Mouse (Mus musculus) B cell, adult 62 days (primary cell): ENCODE results near the gene Cep97. TPM values are rescaled to one million over a fixed set of nuclear protein-coding genes. Genes with fewer than 3 reads are reported as not detected.

ENCODE experiments used
- total RNA-seq: library from RNA; stranded (reverse); gene quantifications from 4 replicates; pipeline ENCODE4 v1.2.4, GENCODE M21; 2023

Cep97 gene
- total RNA-seq, result 12.1 to 16.5 TPM (median 14.0 TPM) in 4 replicates

DNA sequence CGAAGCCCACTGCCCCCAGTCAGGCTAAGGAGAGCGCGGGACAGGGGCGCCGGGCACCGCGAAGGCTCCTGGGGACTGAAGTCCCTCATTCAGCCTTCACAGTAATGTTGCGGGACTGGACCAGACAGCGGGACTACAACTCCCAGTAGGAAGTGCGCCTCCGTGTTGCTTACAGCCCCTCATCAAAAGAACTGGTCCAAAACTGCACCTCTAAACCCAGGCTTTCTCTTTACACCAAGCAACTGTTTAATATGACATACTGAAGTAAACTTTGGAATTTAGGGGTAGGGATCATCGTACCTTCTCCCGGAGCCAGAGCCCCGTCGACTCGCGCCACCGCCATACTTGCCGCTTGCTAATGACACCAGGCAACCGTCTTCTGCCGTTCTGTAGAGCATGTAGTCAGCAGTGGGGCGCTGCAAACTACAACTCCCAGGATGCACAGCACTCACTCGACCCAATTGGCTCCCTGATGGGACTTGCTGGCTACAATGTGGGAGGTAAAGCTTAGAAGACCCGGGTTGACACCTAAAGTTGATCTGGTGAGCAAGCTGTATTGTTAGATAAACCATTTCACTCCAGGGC lies at the start of gene Cep97:
TSS of gene Cep97 (minus strand) at position 403 of the 585 bp plus-strand sequence.

DNA sequence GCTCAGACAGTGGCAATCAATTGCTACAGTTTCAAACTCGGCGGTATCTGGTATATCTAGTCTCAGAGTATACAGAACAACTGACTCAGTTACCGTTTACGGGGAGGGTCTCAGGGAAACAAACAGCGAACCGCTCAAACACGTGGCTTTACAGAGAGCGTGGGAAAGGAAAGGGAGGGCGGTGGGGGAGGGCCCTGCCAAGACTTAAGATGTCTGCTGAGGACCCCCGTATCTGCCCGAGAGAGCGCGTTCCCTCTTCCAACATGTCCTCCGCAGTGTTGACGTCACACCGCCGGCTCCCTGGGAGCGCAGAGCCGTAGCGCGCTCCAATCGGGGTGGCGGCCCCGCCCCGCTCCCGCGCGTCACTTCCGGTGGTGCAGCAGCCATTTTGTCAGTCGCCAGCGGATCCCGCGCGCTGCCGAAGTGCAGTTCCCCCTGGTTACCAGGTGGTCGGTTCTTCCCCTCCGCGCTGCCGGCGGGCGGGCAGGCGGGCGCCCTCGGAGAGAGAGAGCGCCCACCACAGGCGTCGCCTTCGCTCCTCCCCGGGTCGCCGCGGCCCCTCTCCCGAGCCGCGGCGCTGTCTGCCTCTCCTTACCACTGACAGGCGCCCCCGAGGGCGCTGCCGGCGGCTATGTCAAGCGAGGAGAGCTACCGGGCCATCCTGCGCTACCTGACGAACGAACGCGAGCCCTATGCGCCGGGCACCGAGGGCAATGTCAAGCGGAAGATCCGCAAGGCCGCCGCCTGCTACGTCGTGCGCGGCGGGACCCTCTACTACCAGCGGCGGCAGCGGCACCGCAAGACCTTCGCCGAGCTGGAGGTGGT lies 39.0 kb upstream of the Cep97 start, which contains the start of gene Zbtb11:
TSS of gene Zbtb11 (plus strand) at position 453 of the 825 bp plus-strand sequence.

DNA sequence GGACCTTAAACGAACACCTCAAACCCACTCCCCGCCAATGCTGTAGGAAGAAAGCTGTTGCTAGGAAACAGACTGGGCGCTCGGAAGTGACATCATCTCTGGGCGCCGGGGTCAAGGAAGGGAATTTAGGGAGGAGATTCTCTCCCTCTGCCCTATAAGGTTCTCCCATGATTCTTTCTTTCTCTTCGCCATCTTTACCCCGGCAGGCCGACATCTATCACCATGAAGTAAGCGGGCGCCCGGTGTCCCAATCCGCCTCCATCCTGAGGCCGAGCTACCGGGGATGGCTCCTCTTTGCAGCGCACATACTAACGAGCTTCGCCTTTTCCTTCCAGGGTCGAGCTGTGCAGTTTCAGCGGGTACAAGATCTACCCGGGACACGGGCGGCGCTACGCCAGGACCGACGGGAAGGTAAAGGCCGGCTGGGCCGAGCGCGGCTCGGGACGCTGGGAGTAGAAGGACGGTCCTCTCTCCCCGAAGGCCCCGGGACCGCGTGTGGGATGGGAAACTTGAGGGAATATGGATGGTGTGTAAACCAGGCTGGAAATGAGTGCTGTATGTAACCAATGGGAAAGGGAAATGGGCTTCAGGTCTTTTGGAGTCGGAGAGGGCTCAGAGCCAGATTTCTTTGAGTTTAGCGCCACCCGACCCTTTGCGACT lies 31.7 kb upstream of the Cep97 start, which contains the start of gene Rpl24:
TSS of gene Rpl24 (plus strand) at position 64 of the 660 bp plus-strand sequence.

DNA sequence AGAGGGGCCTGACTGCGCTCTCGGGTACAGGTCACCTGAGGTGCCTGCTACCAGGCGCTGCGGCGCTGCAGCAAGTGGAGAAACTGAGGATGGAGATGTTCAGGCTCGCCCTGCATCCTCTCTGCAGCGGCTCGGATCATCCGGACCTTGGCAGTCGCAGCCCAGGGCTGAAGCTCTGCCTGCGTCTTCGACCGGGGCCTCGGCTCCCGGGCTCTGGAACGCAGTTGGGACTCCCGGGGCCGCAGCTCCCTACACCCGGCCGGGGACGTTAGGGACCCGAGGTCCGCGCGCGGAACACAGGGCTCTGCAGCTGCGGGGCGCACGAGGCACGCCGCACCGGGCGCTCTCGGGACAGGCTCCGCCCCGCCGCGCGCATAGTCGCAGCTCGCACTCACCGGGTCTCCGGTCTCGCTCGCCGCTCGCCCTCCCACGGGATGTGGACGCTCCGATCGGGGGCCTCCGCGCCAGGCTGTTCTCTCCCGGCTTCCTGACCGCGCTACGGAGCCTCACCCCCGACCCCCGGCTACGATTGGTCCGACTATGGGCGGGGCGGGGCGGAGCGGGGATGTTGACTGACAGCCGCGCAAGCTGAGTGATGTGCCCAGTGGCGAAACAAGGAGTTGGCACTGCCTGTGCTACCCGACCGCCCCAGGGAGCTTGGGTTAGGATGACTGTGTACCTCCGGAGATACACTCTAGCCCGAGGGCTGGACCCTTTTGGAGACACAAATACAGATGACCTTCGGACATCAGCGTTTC lies 39.6 kb downstream of the Cep97 start, which contains the start of gene Nxpe3:
TSS of gene Nxpe3 (minus strand) at position 393 of the 758 bp plus-strand sequence.

Other genes with a start within 250 kb of the Cep97 start
- gene Nfkbiz, start 96.0 kb downstream of the Cep97 start, total RNA-seq, result 76.9 to 100 TPM (median 86.5 TPM) in 4 replicates
- gene Nxpe3, start 39.6 kb downstream of the Cep97 start, total RNA-seq, result 22.6 to 28.6 TPM (median 24.6 TPM) in 4 replicates
- 751 to 839 TPM (median 789 TPM) in 4 replicates for gene Rpl24, start 31.4 kb upstream of the Cep97 start, total RNA-seq
- gene Zbtb11, start 39.0 kb upstream of the Cep97 start, total RNA-seq, result 45.3 to 52.9 TPM (median 48.7 TPM) in 4 replicates
- 101 to 112 TPM (median 108 TPM) in 4 replicates for gene Pcnp, start 94.9 kb upstream of the Cep97 start, total RNA-seq
- 11.1 to 15.0 TPM (median 12.9 TPM) in 4 replicates for gene Trmt10c, start 103.0 kb upstream of the Cep97 start, total RNA-seq
- 80.7 to 95.7 TPM (median 87.1 TPM) in 4 replicates for gene Senp7, start 113.5 kb upstream of the Cep97 start, total RNA-seq